In the genomic region with DNA sequence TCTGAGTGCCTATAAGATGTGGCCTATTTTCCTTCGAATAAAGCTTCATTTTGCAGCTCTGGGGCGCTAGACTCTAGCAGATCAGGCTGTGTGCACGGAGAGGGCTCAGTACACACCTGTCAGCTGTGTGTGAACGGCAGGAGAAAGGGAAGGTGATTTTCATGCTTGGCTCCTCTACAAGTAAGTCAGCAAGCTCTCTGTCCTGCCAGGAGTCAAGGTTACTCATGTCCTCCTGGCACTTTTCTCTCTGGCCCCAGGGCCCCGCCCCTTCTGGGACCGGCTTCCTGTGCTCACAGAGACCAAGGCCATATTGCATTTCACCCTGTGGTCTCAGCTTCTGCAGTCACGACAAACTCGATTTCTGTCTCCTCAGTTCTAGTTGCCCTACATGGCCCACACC, we compare ENCODE assay signal across 11 mouse cellular contexts.
A peak's percentile ranks its signal among the peaks of the same experiment; 100 is the strongest.
DNase-seq lines count a peak whose midpoint lies in the region; TF ChIP-seq lines count a peak whose summit lies in the region.
"Had no signal": no experiment of that assay in that cellular context is flagged by ENCODE, and none has a peak within 500 bp of the region (broad histone marks: within the 10 kb centered on the region; RNA-seq: fewer than 3 reads in every experiment).

No protein-coding gene starts in this region.

- no peak for TF ChIP-seq CTCF in thymus, adult 2 months (IDR thresholded peaks at IDR 0.05; ENCODE audit: borderline replicate concordance, control insufficient read depth, extremely low read depth, insufficient read depth, low read length, poor library complexity)

- H3K27ac ChIP-seq in heart, embryonic 10.5 days, result peak overlapping the region; percentile 36; the same call in 1 of the 2 replicates
- no peak overlapping the region for H3K27ac ChIP-seq in thymus, adult 2 months (ENCODE audit: control insufficient read depth, insufficient read depth, low read length)
- H3K27ac ChIP-seq: lung, embryonic 15.5 days had no signal

- no peaks in the 10 kb centered on the region for H3K36me3 ChIP-seq in heart, embryonic 10.5 days
- no peaks in the 10 kb centered on the region for H3K36me3 ChIP-seq in thymus, adult 2 months (ENCODE audit: control insufficient read depth, insufficient read depth, low read length)
- H3K36me3 ChIP-seq: lung, embryonic 15.5 days had no signal

- TF ChIP-seq POLR2A in thymus, adult 2 months (IDR thresholded peaks at IDR 0.05; ENCODE audit: control insufficient read depth, extremely low read depth, insufficient read depth, low read length, poor library complexity), result no peak

- no peaks in the 10 kb centered on the region; the same call in 1 of the 2 replicates for H3K9me3 ChIP-seq in heart, embryonic 10.5 days
- H3K9me3 ChIP-seq: lung, embryonic 15.5 days had no signal

- H3K4me1 ChIP-seq in heart, embryonic 10.5 days, result peaks cover 34% of the 10 kb centered on the region
- H3K4me1 ChIP-seq in thymus, adult 2 months (replicated peaks; ENCODE audit: control insufficient read depth, insufficient read depth, low read length), result no peaks in the 10 kb centered on the region

- no peak overlapping the region for H3K4me3 ChIP-seq in heart, embryonic 10.5 days
- no peak overlapping the region for H3K4me3 ChIP-seq in thymus, adult 2 months (ENCODE audit: control insufficient read depth, insufficient read depth, low read length)
- H3K4me3 ChIP-seq: lung, embryonic 15.5 days had no signal

- H3K27me3 ChIP-seq in heart, embryonic 10.5 days (ENCODE audit: insufficient read depth, poor library complexity, severe bottlenecking), result no peaks in the 10 kb centered on the region
- no peaks in the 10 kb centered on the region for H3K27me3 ChIP-seq in thymus, adult 2 months (ENCODE audit: control insufficient read depth, insufficient read depth, low read length)
- H3K27me3 ChIP-seq: lung, embryonic 15.5 days had no signal

- WGBS in heart, embryonic 10.5 days, result 69% methylated on average over 8 of the region's 8 CpGs
- 62% methylated on average over 8 of the region's 8 CpGs for WGBS in thymus, adult 2 months

- DNase-seq in kidney, adult 9 months, result peak; percentile 3
- no peak for DNase-seq in kidney, adult 8-10 months
- peak; percentile 48 for DNase-seq in MN1 (ENCODE audit: low spot score)
- DNase-seq in cerebellum, adult 11-12 months, result peak; percentile 52
- DNase-seq in heart, embryonic 10.5 days (ENCODE audit: low spot score), result no peak
- DNase-seq in right cerebral cortex, adult 18-20 months, result no peak
- no peak for DNase-seq in thymus, adult 2 months
- no peak for DNase-seq in left cerebral cortex, adult 18-20 months (ENCODE audit: low spot score in 2 of 2)
- DNase-seq: layer of hippocampus, adult 9-11 months; right cerebral cortex, postnatal 25 days had no signal

Comparison
In these comparisons a context has a peak if more than half of its experiments do, and no peak if none do; other contexts are left out.
1. DNase-seq: peak in kidney, adult 9 months (single experiment), MN1 (single experiment) and cerebellum, adult 11-12 months (single experiment); none in kidney, adult 8-10 months (0 of 2), heart, embryonic 10.5 days (single experiment), right cerebral cortex, adult 18-20 months (single experiment), thymus, adult 2 months (single experiment) and left cerebral cortex, adult 18-20 months (0 of 2).